24 mouse cellular contexts compared by ENCODE assay signal in genomic region chr7:103398981-103399380, GRCm38 (mm10). TPM values are rescaled to one million over a fixed set of nuclear protein-coding genes. Genes with fewer than 3 reads are reported as not detected.
"Had no signal": no experiment of that assay in that cellular context is flagged by ENCODE, and none has a peak within 500 bp of the region (broad histone marks: within the 10 kb centered on the region; RNA-seq: fewer than 3 reads in every experiment).

No protein-coding gene starts in this region.

- DNase-seq: liver, postnatal 0 days; lung, adult 2 months; lung, postnatal 10 days; right cerebral cortex, postnatal 14 days; thymus, adult 2 months; thymus, postnatal 25 days; thymus, postnatal 4 days had no signal

- H3K4me2 ChIP-seq: midbrain, embryonic 11.5 days; midbrain, embryonic 13.5 days; midbrain, embryonic 15.5 days; neural tube, embryonic 12.5 days; stomach, embryonic 15.5 days had no signal

- H3K36me3 ChIP-seq: midbrain, embryonic 13.5 days; midbrain, embryonic 15.5 days; neural tube, embryonic 12.5 days; stomach, embryonic 15.5 days had no signal

- H3K9me3 ChIP-seq: megakaryocyte, embryonic 14.5 days; midbrain, embryonic 13.5 days; midbrain, embryonic 15.5 days; neural tube, embryonic 12.5 days; stomach, embryonic 15.5 days had no signal

- ATAC-seq: liver, postnatal 0 days; midbrain, embryonic 13.5 days; midbrain, embryonic 15.5 days had no signal

- H3K4me3 ChIP-seq: megakaryocyte, embryonic 14.5 days; midbrain, embryonic 13.5 days; midbrain, embryonic 15.5 days; neural tube, embryonic 12.5 days; stomach, embryonic 15.5 days had no signal

- H3K27ac ChIP-seq: macrophage; midbrain, embryonic 13.5 days; midbrain, embryonic 15.5 days; neural tube, embryonic 12.5 days; stomach, embryonic 15.5 days; stomach, postnatal 0 days had no signal

- H3K9ac ChIP-seq: liver, postnatal 0 days; midbrain, embryonic 13.5 days; midbrain, embryonic 15.5 days; neural tube, embryonic 12.5 days; stomach, embryonic 15.5 days had no signal

- H3K4me1 ChIP-seq: megakaryocyte, embryonic 14.5 days; midbrain, embryonic 13.5 days; midbrain, embryonic 15.5 days; neural tube, embryonic 12.5 days; stomach, embryonic 15.5 days had no signal

- H3K27me3 ChIP-seq: megakaryocyte, embryonic 14.5 days; midbrain, embryonic 13.5 days; midbrain, embryonic 15.5 days; neural tube, embryonic 12.5 days; stomach, embryonic 15.5 days had no signal

RNA-seq across cellular contexts. Expression of gene Olfr603, which starts 13.0 kb away (rescaled TPM):
- total RNA-seq: megakaryocyte progenitor cell, adult 5-6 weeks; midbrain, postnatal 0 days; monocyte, adult 5-6 weeks; neutrophil, adult 5-6 weeks had no signal
- polyA plus RNA-seq: liver, postnatal 0 days; lung, adult 2 months; lung, embryonic 16.5 days; macrophage; midbrain, embryonic 11.5 days; midbrain, embryonic 13.5 days; midbrain, embryonic 15.5 days; midbrain, postnatal 0 days; neural tube, embryonic 12.5 days; neural tube, embryonic 14.5 days; spleen, adult 2 months; stomach, embryonic 15.5 days; stomach, postnatal 0 days; thymus, adult 2 months; urinary bladder, adult 2 months had no signal

RNA-seq across cellular contexts. Expression of gene Usp17lc, which starts 15.9 kb away (rescaled TPM):
- total RNA-seq: megakaryocyte progenitor cell, adult 5-6 weeks; midbrain, postnatal 0 days; monocyte, adult 5-6 weeks; neutrophil, adult 5-6 weeks had no signal
- polyA plus RNA-seq: liver, postnatal 0 days; lung, adult 2 months; lung, embryonic 16.5 days; macrophage; midbrain, embryonic 11.5 days; midbrain, embryonic 13.5 days; midbrain, embryonic 15.5 days; midbrain, postnatal 0 days; neural tube, embryonic 12.5 days; neural tube, embryonic 14.5 days; spleen, adult 2 months; stomach, embryonic 15.5 days; stomach, postnatal 0 days; testis, adult 2 months; urinary bladder, adult 2 months had no signal

RNA-seq across cellular contexts. Expression of gene Olfr601, which starts 36.5 kb away (rescaled TPM):
- total RNA-seq: megakaryocyte progenitor cell, adult 5-6 weeks; midbrain, postnatal 0 days; monocyte, adult 5-6 weeks; neutrophil, adult 5-6 weeks had no signal
- polyA plus RNA-seq: liver, postnatal 0 days; lung, adult 2 months; lung, embryonic 16.5 days; macrophage; midbrain, embryonic 11.5 days; midbrain, embryonic 13.5 days; midbrain, embryonic 15.5 days; midbrain, postnatal 0 days; neural tube, embryonic 12.5 days; neural tube, embryonic 14.5 days; spleen, adult 2 months; stomach, embryonic 15.5 days; stomach, postnatal 0 days; testis, adult 2 months; thymus, adult 2 months; urinary bladder, adult 2 months had no signal

RNA-seq across cellular contexts. Expression of gene Olfr605, which starts 46.3 kb away (rescaled TPM):
- total RNA-seq: megakaryocyte progenitor cell, adult 5-6 weeks; midbrain, postnatal 0 days; monocyte, adult 5-6 weeks; neutrophil, adult 5-6 weeks had no signal
- polyA plus RNA-seq: liver, postnatal 0 days; lung, adult 2 months; lung, embryonic 16.5 days; macrophage; midbrain, embryonic 11.5 days; midbrain, embryonic 13.5 days; midbrain, embryonic 15.5 days; midbrain, postnatal 0 days; neural tube, embryonic 12.5 days; neural tube, embryonic 14.5 days; spleen, adult 2 months; stomach, embryonic 15.5 days; stomach, postnatal 0 days; testis, adult 2 months; thymus, adult 2 months; urinary bladder, adult 2 months had no signal

RNA-seq across cellular contexts. Expression of gene Olfr600, which starts 49.5 kb away (rescaled TPM):
- total RNA-seq: megakaryocyte progenitor cell, adult 5-6 weeks; midbrain, postnatal 0 days; monocyte, adult 5-6 weeks had no signal
- polyA plus RNA-seq: liver, postnatal 0 days; lung, adult 2 months; lung, embryonic 16.5 days; macrophage; midbrain, embryonic 11.5 days; midbrain, embryonic 13.5 days; midbrain, embryonic 15.5 days; midbrain, postnatal 0 days; neural tube, embryonic 12.5 days; neural tube, embryonic 14.5 days; spleen, adult 2 months; stomach, embryonic 15.5 days; stomach, postnatal 0 days; testis, adult 2 months; thymus, adult 2 months; urinary bladder, adult 2 months had no signal
